Mouse (Mus musculus) lung, postnatal 0 days (tissue): ENCODE data around the gene Hipk2.

Source experiments
- CTCF ChIP-seq: IDR thresholded peaks from 2 replicates; pipeline ENCODE4 v1.5.1; 2016; ENCODE audit warnings: antibody characterized with exemption, mild to moderate bottlenecking
- EP300 ChIP-seq: IDR thresholded peaks from 2 replicates; pipeline ENCODE4 v1.6.1; 2016; ENCODE audit warnings: antibody characterized with exemption, mild to moderate bottlenecking, control low read depth

GRCm38 (mm10) chr6:38874565-38875257 lies 1.3 kb downstream of the Hipk2 start:
- TF ChIP-seq CTCF = no peak
- 0 out of 2 replicates have a peak, but pooled peaks have one; percentile 15 for TF ChIP-seq EP300
